Mouse (Mus musculus) CD4-positive helper T cell, adult 2 months (primary cell): ENCODE results near the gene Ccl24.
"Not testable (repeated sequence)": the region's sequence is repeated elsewhere in the genome, so short reads cannot be mapped to it uniquely, and the experiment has no call there.

ENCODE experiments used
- DNase-seq: peaks from one replicate; pipeline ENCODE4 v3.0.0-alpha.2; 2012; ENCODE audit warnings: low read depth, missing footprints, low spot score

The Ccl24 gene

GRCm38 (mm10) chr5:135573006-135573405 lies at the start of gene Ccl24:
TSS of gene Ccl24 (minus strand) at chr5:135573049.
- DNase-seq = no peak

- no peak for DNase-seq
Observed at GRCm38 (mm10) chr5:135621725-135622124, 48.9 kb upstream of the Ccl24 start.

- DNase-seq = no peak
Observed at GRCm38 (mm10) chr5:135620526-135620925, 47.7 kb upstream of the Ccl24 start.

GRCm38 (mm10) chr5:135619741-135620140 lies 46.9 kb upstream of the Ccl24 start:
- DNase-seq = not testable (repeated sequence)

GRCm38 (mm10) chr5:135609794-135610193 lies 36.9 kb upstream of the Ccl24 start:
- DNase-seq = no peak

GRCm38 (mm10) chr5:135607581-135607980 lies 34.7 kb upstream of the Ccl24 start:
- no peak for DNase-seq

GRCm38 (mm10) chr5:135606717-135607116 lies 33.9 kb upstream of the Ccl24 start:
- DNase-seq = not testable (repeated sequence)

GRCm38 (mm10) chr5:135604643-135605042 lies 31.8 kb upstream of the Ccl24 start:
- DNase-seq = not testable (repeated sequence)

- DNase-seq = no peak
Observed at GRCm38 (mm10) chr5:135589996-135590784, 17.3 kb upstream of the Ccl24 start.

GRCm38 (mm10) chr5:135587764-135588163 lies 14.9 kb upstream of the Ccl24 start:
- DNase-seq = no peak

- DNase-seq = no peak
Observed at GRCm38 (mm10) chr5:135585691-135586090, 12.8 kb upstream of the Ccl24 start.

- no peak for DNase-seq
Observed at GRCm38 (mm10) chr5:135582330-135582729, 9.5 kb upstream of the Ccl24 start.

GRCm38 (mm10) chr5:135579331-135579751 lies 6.5 kb upstream of the Ccl24 start:
- no peak for DNase-seq

- DNase-seq = no peak
Observed at GRCm38 (mm10) chr5:135576055-135576454, 3.2 kb upstream of the Ccl24 start.

- DNase-seq = no peak
Observed at GRCm38 (mm10) chr5:135568698-135569097, 4.2 kb downstream of the Ccl24 start.

- no peak for DNase-seq
Observed at GRCm38 (mm10) chr5:135567556-135568265, 5.1 kb downstream of the Ccl24 start.

- no peak for DNase-seq
Observed at GRCm38 (mm10) chr5:135563469-135563868, 9.4 kb downstream of the Ccl24 start, which contains the start of gene Ccl26. TSS of gene Ccl26 (minus strand) at chr5:135563569.

- DNase-seq = no peak
Observed at GRCm38 (mm10) chr5:135557671-135558070, 15.2 kb downstream of the Ccl24 start.

GRCm38 (mm10) chr5:135557051-135557450 lies 15.8 kb downstream of the Ccl24 start:
- DNase-seq = no peak

- DNase-seq = no peak
Observed at GRCm38 (mm10) chr5:135556259-135556658, 16.6 kb downstream of the Ccl24 start.

- no peak for DNase-seq
Observed at GRCm38 (mm10) chr5:135551591-135551990, 21.3 kb downstream of the Ccl24 start.

GRCm38 (mm10) chr5:135550910-135551309 lies 21.9 kb downstream of the Ccl24 start:
- peak; percentile 24 for DNase-seq

GRCm38 (mm10) chr5:135547990-135548389 lies 24.9 kb downstream of the Ccl24 start:
- DNase-seq = no peak
